8 mouse cellular contexts compared by ENCODE assay signal in the genomic region with DNA sequence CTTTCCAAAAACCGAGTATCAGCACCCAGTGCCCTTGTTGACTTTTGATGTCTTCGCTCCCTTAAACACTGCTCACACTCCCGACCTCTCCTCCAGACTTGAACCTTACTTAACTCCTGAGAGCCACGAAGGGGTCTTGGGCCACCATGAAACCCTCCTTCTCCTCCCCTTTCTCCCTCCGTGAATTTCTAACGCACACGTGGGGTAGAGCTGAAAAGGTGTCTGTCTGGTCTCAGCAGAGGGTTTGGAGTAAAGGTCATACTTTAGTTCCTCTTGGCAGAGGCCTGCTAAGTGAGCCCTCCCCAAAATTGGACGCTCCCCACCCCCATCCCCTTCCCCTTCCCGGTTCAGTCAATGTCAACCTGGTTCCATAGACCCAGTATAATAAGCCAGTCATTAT. TPM values are rescaled to one million over a fixed set of nuclear protein-coding genes. Genes with fewer than 3 reads are reported as not detected.
DNase-seq lines count a peak whose midpoint lies in the region; ATAC-seq lines count a peak whose summit lies in the region.

No protein-coding gene starts in this region.

- ATAC-seq in megakaryocyte, adult 5-6 weeks (ENCODE audit: poor library complexity, severe bottlenecking), result no peak
- ATAC-seq in embryonic facial prominence, embryonic 14.5 days (ENCODE audit: low read depth), result no peak
- ATAC-seq in intestine, embryonic 14.5 days (replicated peaks; ENCODE audit: low FRiP score, low TSS enrichment, low read depth), result no peak
- no peak for ATAC-seq in liver, embryonic 16.5 days (ENCODE audit: low read depth)

- WGBS in embryonic facial prominence, embryonic 14.5 days, result 4% methylated on average over 9 of the region's 9 CpGs
- 2% methylated on average over 9 of the region's 9 CpGs for WGBS in intestine, embryonic 14.5 days
- 1% methylated on average over 9 of the region's 9 CpGs for WGBS in liver, embryonic 16.5 days (ENCODE audit: insufficient replicate concordance)

- H3K4me3 ChIP-seq in megakaryocyte, embryonic 14.5 days (replicated peaks), result peak overlapping the region; percentile 94
- peak overlapping the region; percentile 97 for H3K4me3 ChIP-seq in embryonic facial prominence, embryonic 14.5 days (ENCODE audit: low read depth, low read length)
- H3K4me3 ChIP-seq in intestine, embryonic 14.5 days (ENCODE audit: low read depth, low read length), result peak overlapping the region; percentile 86
- H3K4me3 ChIP-seq in liver, embryonic 16.5 days (ENCODE audit: low read depth, low read length), result peak overlapping the region; percentile 100

- H3K27ac ChIP-seq in embryonic facial prominence, embryonic 14.5 days (replicated peaks; ENCODE audit: low read depth, low read length), result peak overlapping the region; percentile 69; the same call in 1 of the 2 replicates
- H3K27ac ChIP-seq in intestine, embryonic 14.5 days (ENCODE audit: low read depth), result peak overlapping the region; percentile 83
- H3K27ac ChIP-seq in liver, embryonic 16.5 days (ENCODE audit: low read length), result peak overlapping the region; percentile 95

- no peaks in the 10 kb centered on the region for H3K27me3 ChIP-seq in megakaryocyte, embryonic 14.5 days (replicated peaks)
- no peaks in the 10 kb centered on the region for H3K27me3 ChIP-seq in embryonic facial prominence, embryonic 14.5 days (replicated peaks; ENCODE audit: control insufficient read depth, insufficient read depth, low read length)
- no peaks in the 10 kb centered on the region for H3K27me3 ChIP-seq in intestine, embryonic 14.5 days (replicated peaks; ENCODE audit: control insufficient read depth, insufficient read depth, low read length)
- H3K27me3 ChIP-seq in liver, embryonic 16.5 days (ENCODE audit: control insufficient read depth, insufficient read depth, low read depth, low read length), result no peaks in the 10 kb centered on the region

- no peak for DNase-seq in embryonic facial prominence, embryonic 14.5 days (ENCODE audit: low spot score)
- no peak for DNase-seq in intestine, embryonic 14.5 days (ENCODE audit: low spot score)
- DNase-seq in retina, postnatal 1 day, result no peak
- DNase-seq in cerebellum, adult 11-12 months, result no peak
- DNase-seq in left cerebral cortex, postnatal 36 days (ENCODE audit: low spot score in 2 of 2), result no peak

- no peaks in the 10 kb centered on the region for H3K9me3 ChIP-seq in megakaryocyte, embryonic 14.5 days
- no peaks in the 10 kb centered on the region for H3K9me3 ChIP-seq in embryonic facial prominence, embryonic 14.5 days (ENCODE audit: control insufficient read depth, low read length)
- H3K9me3 ChIP-seq in intestine, embryonic 14.5 days (ENCODE audit: control insufficient read depth, low read length), result no peaks in the 10 kb centered on the region
- no peaks in the 10 kb centered on the region for H3K9me3 ChIP-seq in liver, embryonic 16.5 days (replicated peaks; ENCODE audit: control insufficient read depth, low read length)

- H3K4me1 ChIP-seq in megakaryocyte, embryonic 14.5 days, result peaks cover 24% of the 10 kb centered on the region
- H3K4me1 ChIP-seq in embryonic facial prominence, embryonic 14.5 days (ENCODE audit: control insufficient read depth, insufficient read depth, low read length), result peaks cover 11% of the 10 kb centered on the region
- H3K4me1 ChIP-seq in intestine, embryonic 14.5 days (replicated peaks; ENCODE audit: control insufficient read depth, insufficient read depth, low read length), result 0 out of 2 replicates have a peak, but pooled peaks cover 2% of the 10 kb centered on the region
- peaks cover 9% of the 10 kb centered on the region for H3K4me1 ChIP-seq in liver, embryonic 16.5 days (ENCODE audit: control insufficient read depth, low read depth, low read length)

- peak overlapping the region; percentile 72 for H3K4me2 ChIP-seq in embryonic facial prominence, embryonic 14.5 days (ENCODE audit: low read depth, low read length)
- peak overlapping the region; percentile 68 for H3K4me2 ChIP-seq in intestine, embryonic 14.5 days (ENCODE audit: low read length)
- H3K4me2 ChIP-seq in liver, embryonic 16.5 days (ENCODE audit: low read depth, low read length), result peak overlapping the region; percentile 73

- no peaks in the 10 kb centered on the region for H3K36me3 ChIP-seq in megakaryocyte, embryonic 14.5 days (replicated peaks; ENCODE audit: low read length)
- no peaks in the 10 kb centered on the region for H3K36me3 ChIP-seq in embryonic facial prominence, embryonic 14.5 days (ENCODE audit: control insufficient read depth, insufficient read depth, low read length)
- H3K36me3 ChIP-seq in intestine, embryonic 14.5 days (ENCODE audit: control insufficient read depth, insufficient read depth, low read length), result no peaks in the 10 kb centered on the region
- H3K36me3 ChIP-seq in liver, embryonic 16.5 days (ENCODE audit: control insufficient read depth, insufficient read depth), result no peaks in the 10 kb centered on the region

- peak overlapping the region; percentile 76 for H3K9ac ChIP-seq in embryonic facial prominence, embryonic 14.5 days (ENCODE audit: low read depth, low read length)
- peak overlapping the region; percentile 69 for H3K9ac ChIP-seq in intestine, embryonic 14.5 days (ENCODE audit: low read length)
- peak overlapping the region; percentile 85 for H3K9ac ChIP-seq in liver, embryonic 16.5 days (ENCODE audit: low read depth, low read length)

- intact Hi-C loops in left cerebral cortex, postnatal 36 days (cut with DNase I), result loop anchor here (2.0 to 5.0 kb wide), 2 partner anchors 181 to 225 kb away; a partner anchor contains a TSS

RNA-seq across cellular contexts. Expression of a gene that starts 1.2 kb away (rescaled TPM):
- polyA plus RNA-seq in megakaryocyte, embryonic 14.5 days (2012; ENCODE audit: insufficient read depth, low replicate concordance), result 156 and 160 TPM in 2 replicates
- total RNA-seq in megakaryocyte, adult 5-6 weeks (2015), result 174 and 187 TPM in 2 replicates
- total RNA-seq in megakaryocyte, adult 5-6 weeks (2017), result 122 and 145 TPM in 2 replicates
- polyA plus RNA-seq in embryonic facial prominence, embryonic 14.5 days (2014; fragmentation: Nextera tagmentation; extraction: Ambion mirVana), result 155 and 169 TPM in 2 replicates
- 128 and 136 TPM in 2 replicates for polyA plus RNA-seq in intestine, embryonic 14.5 days (2014; fragmentation: Nextera tagmentation; extraction: Ambion mirVana)
- polyA plus RNA-seq in liver, embryonic 16.5 days (2015; fragmentation: Nextera tagmentation; extraction: Ambion mirVana), result 292 and 315 TPM in 2 replicates
- total RNA-seq in left cerebral cortex, postnatal 36 days (2021), result 100 to 1,000 TPM; 115 to 120 TPM

RNA-seq across cellular contexts. Expression of a gene that starts 1.4 kb away (rescaled TPM):
- polyA plus RNA-seq in megakaryocyte, embryonic 14.5 days (2012; ENCODE audit: insufficient read depth, low replicate concordance), result 9.9 and 18.0 TPM in 2 replicates
- total RNA-seq in megakaryocyte, adult 5-6 weeks (2015), result 13.6 and 14.2 TPM in 2 replicates
- 16.7 and 17.5 TPM in 2 replicates for total RNA-seq in megakaryocyte, adult 5-6 weeks (2017)
- 18.8 and 20.9 TPM in 2 replicates for polyA plus RNA-seq in embryonic facial prominence, embryonic 14.5 days (2014; fragmentation: Nextera tagmentation; extraction: Ambion mirVana)
- polyA plus RNA-seq in intestine, embryonic 14.5 days (2014; fragmentation: Nextera tagmentation; extraction: Ambion mirVana), result 14.3 and 14.4 TPM in 2 replicates
- 14.9 and 17.0 TPM in 2 replicates for polyA plus RNA-seq in liver, embryonic 16.5 days (2015; fragmentation: Nextera tagmentation; extraction: Ambion mirVana)
- total RNA-seq in left cerebral cortex, postnatal 36 days (2021), result 10 to 100 TPM; 86.2 to 90.2 TPM

RNA-seq across cellular contexts. Expression of a gene that starts 23.3 kb away (rescaled TPM):
- polyA plus RNA-seq in megakaryocyte, embryonic 14.5 days (2012; ENCODE audit: insufficient read depth, low replicate concordance), result not detected in 2 replicates
- total RNA-seq in megakaryocyte, adult 5-6 weeks (2015), result 0.27 TPM in 1 of 2 replicates, not detected in the other
- 0.33 TPM in 1 of 2 replicates, not detected in the other for total RNA-seq in megakaryocyte, adult 5-6 weeks (2017)
- polyA plus RNA-seq in embryonic facial prominence, embryonic 14.5 days (2014; fragmentation: Nextera tagmentation; extraction: Ambion mirVana), result not detected in 2 replicates
- 0.20 TPM in 1 of 2 replicates, not detected in the other for polyA plus RNA-seq in intestine, embryonic 14.5 days (2014; fragmentation: Nextera tagmentation; extraction: Ambion mirVana)
- polyA plus RNA-seq in liver, embryonic 16.5 days (2015; fragmentation: Nextera tagmentation; extraction: Ambion mirVana), result 0.02 and 0.11 TPM in 2 replicates
- total RNA-seq in left cerebral cortex, postnatal 36 days (2021), result under 1 TPM; 0.22 to 0.59 TPM
